Comparison of ENCODE assay signal across 24 mouse cellular contexts in genomic region chr13:81402826-81403225, GRCm38 (mm10).
DNase-seq lines count a peak whose midpoint lies in the region; ATAC-seq and TF ChIP-seq lines count a peak whose summit lies in the region.
"Had no signal": no experiment of that assay in that cellular context is flagged by ENCODE, and none has a peak within 500 bp of the region (broad histone marks: within the 10 kb centered on the region; RNA-seq: fewer than 3 reads in every experiment).

No protein-coding gene starts in this region.

- DNase-seq in cerebellum, postnatal 25 days, result peak; percentile 44 to 72
- no peak for DNase-seq in cerebellum, adult 8-10 months
- peak; percentile 80 for DNase-seq in kidney, adult 2 months
- peak; percentile 68 for DNase-seq in kidney, adult 9 months
- DNase-seq in left cerebral cortex, postnatal 25 days (ENCODE audit: low spot score in 2 of 2), result no peak
- DNase-seq: adrenal gland, adult 2 months; B cell, adult 2 months; gastrocnemius, postnatal 14 days; heart, adult 18-20 months; liver; liver, postnatal 0 days; lung, postnatal 10 days; right cerebral cortex, postnatal 25 days; spleen, adult 18-20 months; thymus, postnatal 14 days had no signal

- H3K36me3 ChIP-seq in kidney, adult 2 months (ENCODE audit: control insufficient read depth, insufficient read depth, low read length), result no peaks in the 10 kb centered on the region
- H3K36me3 ChIP-seq in kidney, embryonic 15.5 days, result no peaks in the 10 kb centered on the region
- no peaks in the 10 kb centered on the region for H3K36me3 ChIP-seq in hindbrain, embryonic 16.5 days (ENCODE audit: control insufficient read depth, insufficient read depth, low read length)
- H3K36me3 ChIP-seq: embryonic facial prominence, embryonic 10.5 days; forebrain, embryonic 15.5 days; heart, embryonic 13.5 days; hindbrain, embryonic 13.5 days had no signal

- H3K9me3 ChIP-seq in kidney, embryonic 15.5 days (replicated peaks), result no peaks in the 10 kb centered on the region
- no peaks in the 10 kb centered on the region for H3K9me3 ChIP-seq in hindbrain, embryonic 16.5 days (ENCODE audit: control insufficient read depth, low read length)
- H3K9me3 ChIP-seq: embryonic facial prominence, embryonic 10.5 days; forebrain, embryonic 15.5 days; heart, embryonic 13.5 days; hindbrain, embryonic 13.5 days; midbrain, embryonic 12.5 days had no signal

- H3K4me3 ChIP-seq in kidney, adult 2 months (ENCODE audit: insufficient read depth, low read depth, low read length), result no peak overlapping the region
- H3K4me3 ChIP-seq in kidney, embryonic 15.5 days (replicated peaks), result no peak overlapping the region
- H3K4me3 ChIP-seq in bone marrow macrophage, adult 2 months (ENCODE audit: insufficient read depth, low read length), result no peak overlapping the region
- H3K4me3 ChIP-seq in hindbrain, embryonic 16.5 days (ENCODE audit: low read length), result no peak overlapping the region
- H3K4me3 ChIP-seq: embryonic facial prominence, embryonic 10.5 days; forebrain, embryonic 15.5 days; heart, embryonic 13.5 days; hindbrain, embryonic 13.5 days; midbrain, embryonic 12.5 days had no signal

- H3K4me2 ChIP-seq in kidney, embryonic 15.5 days, result no peak overlapping the region
- H3K4me2 ChIP-seq in hindbrain, embryonic 16.5 days (ENCODE audit: low read length), result no peak overlapping the region
- H3K4me2 ChIP-seq: forebrain, embryonic 15.5 days; heart, embryonic 13.5 days; hindbrain, embryonic 13.5 days; midbrain, embryonic 12.5 days had no signal

- intact Hi-C loops in left cerebral cortex, postnatal 25 days (cut with DNase I), result no loop called here

- no peaks in the 10 kb centered on the region for H3K27me3 ChIP-seq in kidney, adult 2 months (replicated peaks; ENCODE audit: control insufficient read depth, insufficient read depth, low read length)
- H3K27me3 ChIP-seq in kidney, embryonic 15.5 days, result no peaks in the 10 kb centered on the region
- H3K27me3 ChIP-seq in hindbrain, embryonic 16.5 days (replicated peaks; ENCODE audit: control insufficient read depth, insufficient read depth, low read length), result no peaks in the 10 kb centered on the region
- H3K27me3 ChIP-seq: forebrain, embryonic 15.5 days; heart, embryonic 13.5 days; hindbrain, embryonic 13.5 days; midbrain, embryonic 12.5 days had no signal

- H3K27ac ChIP-seq in kidney, adult 2 months (ENCODE audit: insufficient read depth, low read depth, low read length), result no peak overlapping the region
- no peak overlapping the region for H3K27ac ChIP-seq in kidney, embryonic 15.5 days
- H3K27ac ChIP-seq in bone marrow macrophage, adult 2 months (ENCODE audit: insufficient read depth, low read depth, low read length), result peak overlapping the region; percentile 45
- H3K27ac ChIP-seq in hindbrain, embryonic 16.5 days (ENCODE audit: low read depth, low read length), result no peak overlapping the region
- H3K27ac ChIP-seq: embryonic facial prominence, embryonic 10.5 days; forebrain, embryonic 15.5 days; heart, embryonic 13.5 days; hindbrain, embryonic 13.5 days; midbrain, embryonic 12.5 days had no signal

- 68% methylated on average over 3 of the region's 3 CpGs for WGBS in kidney, adult 2 months
- 93% methylated on average over 3 of the region's 3 CpGs for WGBS in kidney, embryonic 15.5 days
- WGBS in hindbrain, embryonic 16.5 days, result 89% methylated on average over 3 of the region's 3 CpGs

- no peak for TF ChIP-seq POLR2A in kidney, adult 2 months (IDR thresholded peaks at IDR 0.05; ENCODE audit: low read depth, low read length)
- TF ChIP-seq POLR2A in bone marrow macrophage, adult 2 months (IDR thresholded peaks at IDR 0.05; ENCODE audit: borderline replicate concordance, low read depth, low read length), result no peak

- ATAC-seq in kidney, embryonic 15.5 days (replicated peaks; ENCODE audit: low FRiP score), result no peak
- ATAC-seq in hindbrain, embryonic 16.5 days, result no peak
- ATAC-seq: forebrain, embryonic 15.5 days; inflammation-experienced regulatory T-cells, adult 6 months; liver, postnatal 0 days had no signal

- TF ChIP-seq CTCF in kidney, adult 2 months (conservative IDR thresholded peaks at IDR 0.05; ENCODE audit: insufficient read depth, insufficient read length, low read depth, low read length), result no peak
- no peak for TF ChIP-seq CTCF in bone marrow macrophage, adult 2 months (IDR thresholded peaks at IDR 0.05; ENCODE audit: low read depth, low read length)

- no peaks in the 10 kb centered on the region for H3K4me1 ChIP-seq in kidney, adult 2 months (ENCODE audit: control insufficient read depth, insufficient read depth, low read length)
- no peaks in the 10 kb centered on the region for H3K4me1 ChIP-seq in kidney, embryonic 15.5 days
- peaks cover 8% of the 10 kb centered on the region for H3K4me1 ChIP-seq in bone marrow macrophage, adult 2 months (ENCODE audit: control insufficient read depth, insufficient read depth, low read length)
- no peaks in the 10 kb centered on the region for H3K4me1 ChIP-seq in hindbrain, embryonic 16.5 days (ENCODE audit: control insufficient read depth, insufficient read depth, low read depth, low read length)
- H3K4me1 ChIP-seq: embryonic facial prominence, embryonic 10.5 days; forebrain, embryonic 15.5 days; heart, embryonic 13.5 days; hindbrain, embryonic 13.5 days; midbrain, embryonic 12.5 days had no signal

- no peak overlapping the region for H3K9ac ChIP-seq in kidney, embryonic 15.5 days
- H3K9ac ChIP-seq in hindbrain, embryonic 16.5 days (ENCODE audit: low read depth, low read length), result no peak overlapping the region
- H3K9ac ChIP-seq: forebrain, embryonic 15.5 days; heart, embryonic 13.5 days; hindbrain, embryonic 13.5 days; liver, postnatal 0 days; midbrain, embryonic 12.5 days had no signal

Comparison
In these comparisons a context has a peak if more than half of its experiments do, and no peak if none do; other contexts are left out.
1. DNase-seq: peak in cerebellum, postnatal 25 days (2 of 2), kidney, adult 2 months (single experiment) and kidney, adult 9 months (single experiment); none in cerebellum, adult 8-10 months (single experiment) and left cerebral cortex, postnatal 25 days (0 of 2).